In the genomic region with DNA sequence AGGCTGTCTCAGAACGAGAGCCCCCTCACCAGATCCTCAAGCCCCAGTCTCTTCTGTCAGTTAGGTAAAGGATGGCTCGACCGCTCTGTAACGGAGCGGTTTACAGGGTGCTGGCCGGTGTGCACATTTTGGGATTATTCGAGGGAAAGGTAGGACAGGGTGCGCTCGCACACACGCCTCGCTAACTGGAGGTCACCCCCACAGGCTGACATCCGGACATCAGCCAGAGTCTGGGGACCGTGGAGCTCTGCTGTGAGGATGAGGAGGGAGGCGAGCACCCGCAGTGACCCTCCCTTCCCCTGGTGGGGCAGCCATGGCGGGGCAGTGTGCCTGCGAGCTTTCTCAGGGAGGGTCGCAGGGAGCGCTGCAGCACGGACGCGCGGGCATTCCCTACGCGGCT, we compare ENCODE assay signal across 10 mouse cellular contexts. TPM values are rescaled to one million over a fixed set of nuclear protein-coding genes. Genes with fewer than 3 reads are reported as not detected.
A peak's percentile ranks its signal among the peaks of the same experiment; 100 is the strongest.
DNase-seq lines count a peak whose midpoint lies in the region.
"Had no signal": no experiment of that assay in that cellular context is flagged by ENCODE, and none has a peak within 500 bp of the region (broad histone marks: within the 10 kb centered on the region; RNA-seq: fewer than 3 reads in every experiment).

No protein-coding gene starts in this region.

- peak; percentile 0 for DNase-seq in ZHBTc4 (ENCODE audit: low read depth, low spot score)
- peak; percentile 6 for DNase-seq in cerebellum, adult 8-10 months
- DNase-seq in gastrocnemius, postnatal 10 days = peak; percentile 3
- peak; percentile 15 for DNase-seq in heart, postnatal 4 days
- peak; percentile 3 to 13 for DNase-seq in layer of hippocampus, postnatal 10 days (ENCODE audit: low spot score in 2 of 2)
- DNase-seq in lung, postnatal 14 days = peak; percentile 2
- DNase-seq in right cerebral cortex, postnatal 14 days = peak; percentile 3
- peak; percentile 14 for DNase-seq in thymus, postnatal 25 days

RNA-seq across cellular contexts. Expression of a gene that starts 27.4 kb away (rescaled TPM):
- not detected for total RNA-seq in gastrocnemius, postnatal 10 days (2021)
- total RNA-seq in heart, postnatal 4 days (2021) = not detected
- total RNA-seq in layer of hippocampus, postnatal 10 days (2021) = not detected
- total RNA-seq: gastrocnemius, postnatal 36 days; left cerebral cortex, postnatal 14 days had no signal

Comparison
In these comparisons a context has a peak if more than half of its experiments do, and no peak if none do; other contexts are left out.
1. Peak in every context shown above with its lines: DNase-seq.